Mouse (Mus musculus) limb, embryonic 15.5 days (tissue): ENCODE measurements around the gene Utf1. TPM values are rescaled to one million over a fixed set of nuclear protein-coding genes. Genes with fewer than 3 reads are reported as not detected.

ENCODE experiments used
- ATAC-seq: fragments of 200-750 bp; cut with Nextera tagmentation; 2 replicates; pipeline ENCODE4 v1.8.0; 2017; ENCODE audit warnings: low read depth, moderate TSS enrichment; ENCODE audit not compliant: insufficient number of reproducible peaks, low FRiP score, low TSS enrichment
- H3K27ac ChIP-seq: fragments of 300-500 bp; sonication (generic); 2 replicates; pipeline ENCODE4 v1.5.1; 2015; ENCODE audit warnings: moderate library complexity, mild to moderate bottlenecking, inconsistent platforms
- H3K27me3 ChIP-seq: fragments of 300-500 bp; sonication (generic); 2 replicates; pipeline ENCODE4 v1.6.1; 2015; ENCODE audit warnings: inconsistent platforms
- H3K36me3 ChIP-seq: fragments of 300-500 bp; sonication (generic); 2 replicates; pipeline ENCODE4 v1.6.1; 2015; ENCODE audit warnings: inconsistent platforms
- H3K4me1 ChIP-seq: fragments of 300-500 bp; sonication (generic); 2 replicates; pipeline ENCODE4 v1.6.1; 2015; ENCODE audit warnings: inconsistent platforms
- H3K4me2 ChIP-seq: fragments of 300-500 bp; sonication (generic); 2 replicates; pipeline ENCODE4 v1.6.1; 2015; ENCODE audit warnings: mild to moderate bottlenecking, inconsistent platforms
- H3K4me3 ChIP-seq: fragments of 300-500 bp; sonication (generic); 2 replicates; pipeline ENCODE4 v1.5.1; 2015; ENCODE audit warnings: mild to moderate bottlenecking, inconsistent platforms
- H3K9ac ChIP-seq: fragments of 300-500 bp; sonication (generic); 2 replicates; pipeline ENCODE4 v1.6.1; 2015; ENCODE audit warnings: inconsistent platforms
- H3K9me3 ChIP-seq: fragments of 300-500 bp; sonication (generic); 2 replicates; pipeline ENCODE4 v1.6.1; 2016; ENCODE audit warnings: inconsistent platforms
- WGBS: fragments of 180-500 bp; shearing (Covaris S2); methylation state at CpG from one replicate; pipeline ENCODE4 v1.1.7; 2015; 5-methylcytosine and 5-hydroxymethylcytosine counted together
- polyA plus RNA-seq: library from polyadenylated mRNA; unstranded; fragments of >200 nt; fragmentation: Nextera tagmentation; extraction: Ambion mirVana; gene quantifications from 2 replicates; pipeline ENCODE4 v1.2.1, GENCODE M21; 2015

Gene Utf1
- polyA plus RNA-seq, 1 experiment from 2014 or later, result 0.12 TPM

DNA sequence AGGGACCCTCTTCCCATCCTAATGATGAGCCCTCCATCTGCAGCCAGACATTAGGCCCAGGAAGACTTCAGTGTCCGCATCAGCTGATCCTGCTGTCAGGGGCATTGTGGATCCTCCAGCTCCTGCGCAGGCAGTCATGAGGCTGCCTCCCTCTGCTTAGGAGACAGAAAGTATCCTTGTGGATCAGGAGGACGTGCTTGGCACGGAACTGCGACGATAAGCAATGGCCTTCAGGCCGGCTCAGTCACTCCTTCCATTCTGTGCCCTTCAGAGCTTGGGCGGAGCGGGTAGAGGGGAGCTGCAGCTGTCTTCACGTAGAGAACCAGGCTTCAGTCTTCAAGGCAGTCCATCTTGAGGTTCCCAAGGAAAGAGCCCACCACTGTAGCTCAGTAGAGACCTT is 17.6 kb downstream of the Utf1 start:
- Histone ChIP-seq H3K36me3 (no peaks in the 10 kb centered on the region), H3K4me3 (no peak overlapping the region), H3K9me3 (no peaks in the 10 kb centered on the region), H3K4me2 (no peak overlapping the region), H3K27ac (no peak overlapping the region), H3K9ac (no peak overlapping the region), H3K4me1 (no peaks in the 10 kb centered on the region), H3K27me3 (0 out of 2 replicates have a peak, but pooled peaks cover 5% of the 10 kb centered on the region)
- no peak for ATAC-seq
- 85% methylated on average over 10 of the region's 10 CpGs for WGBS

DNA sequence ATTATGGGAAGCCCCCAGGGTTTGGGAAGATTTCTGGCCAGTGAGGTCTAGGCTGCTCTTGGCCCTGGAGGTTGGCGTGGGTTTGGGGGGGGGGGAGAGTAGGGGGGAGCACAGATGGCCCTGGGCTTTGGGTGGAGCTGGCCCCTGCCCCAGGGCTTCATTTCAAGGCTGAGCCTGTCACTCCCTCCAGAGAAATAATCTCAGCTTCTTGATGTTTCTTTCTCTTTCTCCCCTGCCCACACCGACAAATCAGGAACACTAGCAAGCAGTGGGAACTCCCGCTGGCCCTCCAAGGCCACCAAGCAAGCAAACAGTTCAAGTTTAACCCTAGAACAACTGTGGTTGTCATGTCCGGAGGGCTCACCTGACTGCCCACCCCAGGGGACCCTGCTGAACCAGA is 20.2 kb downstream of the Utf1 start:
- Histone ChIP-seq H3K36me3 (no peaks in the 10 kb centered on the region), H3K9me3 (no peaks in the 10 kb centered on the region), H3K27ac (no peak overlapping the region), H3K9ac (no peak overlapping the region), H3K27me3 (no peaks in the 10 kb centered on the region), H3K4me2 (no peak overlapping the region), H3K4me3 (no peak overlapping the region), H3K4me1 (no peaks in the 10 kb centered on the region)
- no peak for ATAC-seq
- WGBS, result 49% methylated on average over 4 of the region's 4 CpGs

DNA sequence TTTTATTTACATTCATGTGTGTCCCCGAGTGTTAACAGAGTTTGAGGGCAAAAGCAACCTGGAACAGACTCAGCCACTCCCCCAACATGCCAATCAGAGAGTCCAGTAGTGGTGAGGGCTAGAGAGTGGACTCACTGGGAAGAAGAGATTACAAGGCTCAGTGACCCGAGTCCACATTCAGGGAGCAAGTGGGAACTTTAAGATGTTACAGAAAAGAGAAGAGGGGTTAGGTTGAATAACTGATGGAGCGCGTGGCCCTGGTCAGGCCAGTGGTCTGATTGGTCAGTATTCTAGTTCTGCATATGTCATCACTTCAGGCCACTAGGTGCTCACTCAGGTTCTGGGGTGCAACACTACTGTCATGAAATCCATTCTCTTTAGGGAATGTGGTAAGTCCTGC is 23.6 kb downstream of the Utf1 start:
- Histone ChIP-seq H3K36me3 (no peaks in the 10 kb centered on the region), H3K9me3 (no peaks in the 10 kb centered on the region), H3K4me2 (no peak overlapping the region), H3K27ac (no peak overlapping the region), H3K4me1 (0 out of 2 replicates have a peak, but pooled peaks cover 7% of the 10 kb centered on the region), H3K9ac (no peak overlapping the region), H3K4me3 (no peak overlapping the region), H3K27me3 (no peaks in the 10 kb centered on the region)
- 32% methylated on average over 4 of the region's 4 CpGs for whole genome bisulfite sequencing
- ATAC-seq, result no peak

DNA sequence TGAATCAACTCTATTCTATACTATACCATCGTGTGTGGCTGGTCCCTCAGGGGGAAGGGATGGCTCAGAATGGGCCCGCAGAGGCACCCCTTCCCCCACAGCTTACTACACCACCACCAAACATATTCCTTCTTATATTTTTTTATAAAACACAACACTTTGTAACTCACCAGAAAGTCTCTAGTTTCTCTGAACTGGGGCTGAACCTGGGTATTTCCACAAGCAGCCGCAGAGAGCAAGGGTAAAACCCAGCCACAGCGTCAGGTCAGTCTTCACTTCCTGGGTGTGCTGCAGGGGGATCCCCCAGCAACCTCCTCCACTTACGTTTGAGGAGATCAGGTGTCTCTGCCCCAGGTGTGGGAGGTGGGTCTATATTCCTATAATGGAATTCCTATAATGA is 24.8 kb downstream of the Utf1 start:
- Histone ChIP-seq H3K9ac (no peak overlapping the region), H3K4me2 (no peak overlapping the region), H3K27me3 (no peaks in the 10 kb centered on the region), H3K36me3 (no peaks in the 10 kb centered on the region), H3K27ac (no peak overlapping the region), H3K4me1 (0 out of 2 replicates have a peak, but pooled peaks cover 7% of the 10 kb centered on the region), H3K9me3 (no peaks in the 10 kb centered on the region), H3K4me3 (no peak overlapping the region)
- no peak for ATAC-seq
- WGBS, result 52% methylated on average over 5 of the region's 5 CpGs

DNA sequence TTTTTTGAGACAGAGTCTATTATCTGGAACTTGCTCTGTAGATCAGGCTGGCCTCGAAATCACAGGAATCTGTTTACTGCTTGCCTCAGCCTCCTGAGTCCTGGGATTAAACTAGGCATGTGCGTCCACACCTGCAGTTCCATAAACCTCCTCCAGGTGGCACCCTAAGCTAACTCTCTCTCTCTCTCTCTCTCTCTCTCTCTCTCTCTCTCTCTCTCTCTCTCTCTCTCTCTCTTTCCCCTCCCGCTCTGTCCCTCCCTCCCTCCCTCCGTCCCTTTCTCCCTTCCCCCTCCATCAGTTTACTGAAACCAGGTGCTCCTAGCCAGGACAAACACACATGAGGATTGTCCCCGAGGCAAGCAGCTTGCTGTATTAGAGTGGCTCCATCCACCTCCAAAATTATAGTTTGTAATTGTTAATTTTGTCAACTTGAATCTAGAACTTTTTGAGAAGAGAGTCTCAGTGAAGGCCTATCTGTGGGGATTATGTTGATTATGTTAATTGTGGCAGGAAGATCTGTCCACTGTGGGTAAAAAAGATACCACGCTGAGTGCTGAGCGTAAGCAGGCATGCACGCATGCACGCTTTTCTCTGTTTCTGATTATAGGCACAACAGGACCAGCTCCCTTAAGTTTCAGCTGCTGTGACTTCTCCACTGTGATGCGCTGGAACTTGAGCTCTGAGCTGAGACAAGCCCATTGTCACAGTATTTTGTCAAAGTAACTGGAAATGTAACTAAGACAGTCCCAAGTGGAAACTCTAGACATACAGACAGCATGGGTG is 25.9 kb downstream of the Utf1 start:
- Histone ChIP-seq H3K27me3 (no peaks in the 10 kb centered on the region), H3K9me3 (no peaks in the 10 kb centered on the region), H3K4me2 (no peak overlapping the region), H3K36me3 (no peaks in the 10 kb centered on the region), H3K4me3 (no peak overlapping the region), H3K27ac (no peak overlapping the region), H3K4me1 (0 out of 2 replicates have a peak, but pooled peaks cover 7% of the 10 kb centered on the region), H3K9ac (no peak overlapping the region)
- 29% methylated on average over 9 of the region's 10 CpGs for WGBS
- no peak for ATAC-seq

DNA sequence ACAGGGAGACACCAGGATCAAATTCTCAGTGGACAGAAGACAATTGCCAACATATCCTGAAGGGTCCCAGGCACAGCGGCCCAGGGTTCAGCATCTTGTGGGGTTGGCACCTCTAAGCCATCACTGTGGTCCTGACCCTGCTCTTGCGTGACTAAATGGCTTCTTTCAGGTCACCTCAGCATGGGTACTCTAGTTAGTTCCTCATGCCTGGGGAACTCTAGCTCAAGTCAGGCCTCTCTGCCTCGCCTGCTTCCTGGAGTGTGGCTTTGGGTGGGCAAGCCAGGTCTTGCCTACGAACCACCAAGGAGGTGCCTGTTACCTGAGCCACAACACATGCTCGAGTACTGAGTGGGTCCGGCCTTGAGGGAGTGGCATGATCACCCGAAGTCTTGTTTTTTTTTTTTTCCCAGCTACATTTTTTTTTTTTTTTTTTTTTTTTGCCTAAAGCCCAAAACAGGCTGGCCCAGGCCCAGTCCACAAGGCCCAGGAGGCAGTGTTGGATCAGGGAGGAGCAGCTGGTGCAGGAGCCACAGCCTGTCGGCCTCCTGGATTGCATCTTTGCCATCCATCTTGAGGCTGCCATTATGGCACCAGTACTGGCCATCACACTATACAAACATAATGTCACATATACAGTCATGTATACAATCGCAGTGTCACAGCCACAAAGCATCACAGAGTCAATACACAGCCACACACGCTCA is 26.8 kb downstream of the Utf1 start:
- whole genome bisulfite sequencing, result 76% methylated on average over 10 of the region's 10 CpGs
- no peak for ATAC-seq

DNA sequence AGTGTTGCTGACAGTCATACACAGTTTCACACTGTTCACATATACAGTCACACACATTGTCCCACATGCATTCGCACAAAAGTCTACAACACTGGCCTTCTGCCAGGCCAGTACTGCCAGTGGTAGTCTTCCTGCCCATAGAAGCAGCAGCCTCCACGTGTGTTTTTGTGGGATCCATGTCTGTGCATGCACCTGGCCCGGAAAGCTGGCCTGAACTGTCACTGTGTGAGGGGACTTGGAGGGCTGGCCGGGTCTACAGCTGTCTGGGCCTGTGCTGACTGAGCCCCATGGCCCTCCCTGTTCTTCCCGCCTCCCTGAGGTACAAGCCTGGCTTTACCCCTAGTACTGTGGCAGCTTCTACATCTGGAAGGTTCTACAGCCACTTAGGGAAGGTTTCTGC is 27.4 kb downstream of the Utf1 start:
- Histone ChIP-seq H3K4me3 (no peak overlapping the region), H3K9me3 (no peaks in the 10 kb centered on the region), H3K27ac (no peak overlapping the region), H3K4me2 (no peak overlapping the region), H3K9ac (no peak overlapping the region), H3K36me3 (no peaks in the 10 kb centered on the region), H3K4me1 (0 out of 2 replicates have a peak, but pooled peaks cover 7% of the 10 kb centered on the region), H3K27me3 (no peaks in the 10 kb centered on the region)
- no peak for ATAC-seq
- WGBS, result 67% methylated on average over 5 of the region's 5 CpGs

More for the DNA sequence above, 26.8 kb downstream of the Utf1 start:
- Histone ChIP-seq H3K9me3 (no peaks in the 10 kb centered on the region), H3K36me3 (no peaks in the 10 kb centered on the region), H3K27ac (0 out of 2 replicates have a peak overlapping the region, but pooled peaks have one; percentile 22), H3K4me2 (no peak overlapping the region), H3K4me3 (no peak overlapping the region), H3K9ac (no peak overlapping the region), H3K27me3 (no peaks in the 10 kb centered on the region), H3K4me1 (0 out of 2 replicates have a peak, but pooled peaks cover 7% of the 10 kb centered on the region)

DNA sequence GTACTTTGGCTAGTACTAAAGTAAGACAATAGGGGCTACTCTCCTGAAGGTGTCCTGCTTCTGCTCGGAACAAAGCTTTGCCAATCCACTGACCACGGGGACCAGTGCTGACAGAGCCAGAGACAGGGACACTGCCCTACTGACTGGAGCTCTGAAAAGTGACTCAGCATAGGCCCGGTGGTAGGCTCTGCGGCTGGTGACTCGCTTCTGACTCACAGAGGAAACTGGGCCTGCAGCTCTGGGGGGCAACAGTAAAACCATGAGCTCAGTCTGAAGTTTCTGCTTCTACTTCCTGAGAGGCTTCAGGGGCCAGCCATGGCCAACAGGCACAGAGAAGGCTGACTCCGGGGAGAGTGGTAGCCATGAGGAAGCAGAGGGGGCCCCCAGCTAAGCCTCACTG is 27.8 kb downstream of the Utf1 start:
- Histone ChIP-seq H3K36me3 (no peaks in the 10 kb centered on the region), H3K4me1 (0 out of 2 replicates have a peak, but pooled peaks cover 7% of the 10 kb centered on the region), H3K4me2 (no peak overlapping the region), H3K27me3 (no peaks in the 10 kb centered on the region), H3K27ac (no peak overlapping the region), H3K9me3 (no peaks in the 10 kb centered on the region), H3K9ac (no peak overlapping the region), H3K4me3 (no peak overlapping the region)
- ATAC-seq, result no peak
- WGBS, result 61% methylated on average over 6 of the region's 6 CpGs

DNA sequence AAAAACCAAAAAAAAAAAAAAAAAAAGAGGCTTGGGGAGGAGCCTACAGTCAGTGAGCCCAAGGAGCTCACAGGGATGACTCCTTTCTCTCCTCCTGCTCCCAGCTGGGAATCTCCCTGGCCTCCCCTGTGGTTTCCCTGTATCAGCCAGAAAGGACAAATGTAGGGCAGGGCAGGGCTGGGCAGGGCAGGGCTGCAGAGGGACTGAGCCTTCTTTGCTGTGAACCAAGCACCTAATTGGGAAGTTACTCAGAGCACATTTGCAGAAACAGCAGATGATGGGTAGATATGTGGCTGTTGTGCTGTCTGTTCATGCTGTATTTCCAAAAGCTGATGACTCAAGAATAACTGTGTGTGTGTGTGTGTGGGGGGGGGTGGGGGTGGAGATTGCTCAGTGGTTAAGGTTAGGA is 29.3 kb downstream of the Utf1 start:
- Histone ChIP-seq H3K4me1 (0 out of 2 replicates have a peak, but pooled peaks cover 9% of the 10 kb centered on the region), H3K4me2 (no peak overlapping the region), H3K4me3 (no peak overlapping the region), H3K36me3 (no peaks in the 10 kb centered on the region), H3K27me3 (no peaks in the 10 kb centered on the region), H3K9ac (no peak overlapping the region), H3K9me3 (no peaks in the 10 kb centered on the region), H3K27ac (no peak overlapping the region)
- ATAC-seq, result no peak

DNA sequence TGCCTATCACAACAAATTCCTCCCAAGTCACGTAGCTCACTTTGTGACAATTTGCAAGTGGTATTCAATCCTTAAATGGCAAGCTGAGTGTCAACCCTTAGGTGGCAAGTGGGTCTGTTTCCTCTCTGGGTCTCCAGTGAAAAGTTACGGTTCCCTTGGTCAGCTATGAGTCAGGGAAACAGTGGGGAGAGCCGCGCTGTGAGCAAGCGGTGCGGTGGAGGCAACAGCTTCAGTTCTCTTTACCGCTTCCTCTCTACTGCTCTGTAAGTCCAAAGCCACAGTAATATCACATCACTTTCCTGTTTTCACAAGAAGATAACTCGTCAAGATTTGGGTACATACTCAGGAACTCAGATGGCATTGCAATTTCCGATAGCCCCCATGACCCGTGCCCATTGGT is 30.7 kb downstream of the Utf1 start:
- H3K27me3 ChIP-seq, result no peaks in the 10 kb centered on the region
- ATAC-seq, result no peak
- 81% methylated on average over 10 of the region's 10 CpGs for WGBS
- no peak overlapping the region for H3K9ac ChIP-seq
- peaks cover 19% of the 10 kb centered on the region for H3K4me1 ChIP-seq
- no peaks in the 10 kb centered on the region for H3K9me3 ChIP-seq
- H3K4me2 ChIP-seq, result no peak overlapping the region
- no peak overlapping the region for H3K27ac ChIP-seq
- H3K36me3 ChIP-seq, result no peaks in the 10 kb centered on the region
- no peak overlapping the region for H3K4me3 ChIP-seq

DNA sequence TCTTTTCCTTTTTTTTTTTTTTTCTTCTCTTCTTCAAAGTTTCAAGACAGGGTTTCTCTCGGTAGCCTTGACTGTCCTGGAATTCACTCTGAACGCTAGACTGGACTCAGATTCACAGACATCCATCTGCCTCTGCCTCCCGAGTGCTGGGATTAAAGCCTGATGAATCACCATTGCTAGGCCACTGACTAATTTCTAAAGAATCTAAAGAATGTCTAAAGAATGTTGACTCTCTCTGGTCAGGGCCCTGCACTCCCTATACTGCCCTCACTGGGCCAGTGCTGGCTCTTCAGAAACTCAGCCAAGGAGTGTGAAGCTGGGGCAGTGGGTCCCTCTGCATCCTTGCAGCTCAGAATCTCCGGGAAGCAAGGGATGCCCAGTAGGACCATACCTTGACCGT is 31.9 kb downstream of the Utf1 start:
- Histone ChIP-seq H3K9me3 (no peaks in the 10 kb centered on the region), H3K27ac (no peak overlapping the region), H3K4me2 (no peak overlapping the region), H3K4me1 (peaks cover 17% of the 10 kb centered on the region), H3K4me3 (no peak overlapping the region), H3K36me3 (no peaks in the 10 kb centered on the region), H3K9ac (no peak overlapping the region), H3K27me3 (no peaks in the 10 kb centered on the region)
- no peak for ATAC-seq
- WGBS, result 49% methylated on average over 5 of the region's 5 CpGs

DNA sequence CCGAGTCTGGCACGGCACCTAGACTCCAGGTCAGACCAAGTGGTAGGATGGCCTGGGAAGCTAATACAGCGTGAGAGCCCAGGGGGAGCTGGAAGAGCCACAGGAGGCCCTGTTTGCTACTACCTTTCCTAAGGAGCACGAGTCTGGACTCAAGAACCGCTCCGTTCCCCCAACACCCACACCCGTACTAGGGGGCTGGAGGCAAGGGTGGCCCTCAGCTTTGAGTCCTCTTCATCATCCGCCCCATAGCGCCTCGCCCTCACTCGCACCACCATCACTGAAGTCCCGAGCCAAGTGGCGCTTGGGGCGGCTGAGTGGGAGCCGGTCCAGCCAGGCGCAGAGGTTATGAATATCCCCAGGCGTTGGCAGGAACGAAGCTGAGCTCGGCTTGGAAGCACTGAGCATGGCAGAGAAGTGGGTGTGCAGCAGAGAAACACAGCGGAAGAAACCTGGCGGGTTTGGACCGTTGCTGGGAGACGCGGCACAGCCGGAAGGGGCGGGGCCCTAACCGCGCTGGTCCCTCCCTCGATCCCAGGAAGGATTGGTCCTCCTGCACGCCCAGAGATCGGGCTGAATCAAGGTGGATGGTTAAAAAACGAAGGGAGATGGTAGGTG is 34.8 kb downstream of the Utf1 start, which contains the start of gene 6430531B16Rik:
Gene 6430531B16Rik, minus strand, starts transcription at position 478 of the 615 bp plus-strand sequence.
- peak within 1 kb of the TSS; percentile 76 for H3K4me2 ChIP-seq
- WGBS, result 4% methylated on average over 32 of the region's 32 CpGs
- H3K9me3 ChIP-seq, result no peaks in the 10 kb centered on the region
- peaks cover 12% of the 10 kb centered on the region for H3K4me1 ChIP-seq
- peak within 1 kb of the TSS; percentile 49 for H3K4me3 ChIP-seq
- H3K9ac ChIP-seq, result peak within 1 kb of the TSS; percentile 33
- peak; percentile 84 for ATAC-seq
- no peak within 1 kb of the TSS for H3K27ac ChIP-seq
- no peaks in the 10 kb centered on the region for H3K36me3 ChIP-seq
- H3K27me3 ChIP-seq, result no peaks in the 10 kb centered on the region
